Mouse (Mus musculus): ENCODE measurements around the gene Trim15.

Gene Trim15

DNA sequence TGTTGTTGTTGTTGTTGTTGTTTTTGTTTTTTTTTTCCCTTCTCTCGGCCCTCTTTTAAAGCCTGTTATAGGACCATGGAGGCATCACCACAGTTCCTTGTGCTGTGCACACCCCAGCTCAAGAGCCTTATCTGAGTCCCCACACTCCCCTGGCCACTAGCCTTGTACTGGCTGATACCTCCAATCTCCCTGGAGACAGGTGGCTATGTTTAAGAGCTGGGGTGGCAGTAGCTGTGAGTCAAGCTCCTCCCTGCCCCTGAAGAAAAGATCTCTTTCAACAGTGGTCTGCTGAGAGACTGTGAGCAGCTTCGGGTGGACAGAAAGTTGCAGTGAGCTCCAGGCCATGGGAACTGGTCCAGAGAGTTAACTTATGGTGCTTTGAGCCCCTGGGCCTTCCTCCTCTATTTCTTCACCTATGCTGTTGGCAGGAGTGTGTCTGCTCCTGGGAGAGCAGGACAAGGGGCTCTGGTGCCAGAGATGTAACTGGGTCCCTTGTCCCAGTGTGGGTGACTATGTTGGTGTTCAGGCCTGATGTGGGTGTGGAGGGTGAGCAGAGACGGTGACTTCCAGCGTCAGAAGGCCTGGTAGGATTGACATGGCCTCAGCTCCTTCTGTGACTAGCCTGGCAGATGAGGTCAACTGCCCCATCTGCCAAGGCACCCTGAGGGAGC, 2.4 kb upstream of the Trim15 start, which contains the start of gene Trim10:
TSS of gene Trim10 (plus strand) at position 291 of the 671 bp plus-strand sequence.
- DNase-seq = no peak

DNA sequence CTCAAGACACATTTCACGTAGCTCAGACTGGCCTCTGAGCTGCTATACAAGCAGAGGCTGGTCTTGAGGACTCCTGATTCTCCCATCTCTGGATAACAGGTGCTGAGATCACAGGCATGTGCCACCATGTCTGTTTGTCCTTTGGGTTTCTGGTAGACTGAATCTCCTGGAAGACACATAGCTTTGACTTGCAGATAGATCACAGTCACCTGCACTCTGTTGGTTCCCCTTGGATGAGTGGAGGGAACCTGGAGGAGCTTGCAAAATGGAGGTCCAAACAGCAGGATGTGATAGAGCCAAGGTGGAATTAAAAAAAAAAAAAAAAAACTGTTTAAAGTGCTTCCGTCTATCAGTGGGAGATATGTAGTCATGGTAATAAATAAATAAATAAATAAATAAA, 1.8 kb upstream of the Trim15 start:
- DNase-seq = no peak

DNA sequence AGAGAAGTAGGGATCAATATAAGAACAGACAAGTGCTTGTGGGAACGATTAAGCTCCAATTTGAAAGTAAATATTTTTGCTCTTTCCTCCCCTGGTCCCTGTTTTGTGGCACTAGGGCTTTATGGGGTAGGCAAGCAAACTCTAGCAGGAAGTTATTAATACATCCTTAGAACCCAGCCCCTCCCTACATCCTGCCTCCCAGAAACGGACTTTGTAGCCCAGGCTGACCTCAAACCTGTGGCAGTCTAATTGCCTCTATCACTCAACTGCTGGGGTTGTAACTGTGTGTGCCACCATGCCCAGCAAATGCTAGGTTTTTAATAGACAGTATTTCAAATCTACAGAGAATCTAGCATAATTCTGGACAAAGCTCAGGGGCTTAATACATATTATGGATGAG, 5.3 kb downstream of the Trim15 start:
- no peak for DNase-seq

DNA sequence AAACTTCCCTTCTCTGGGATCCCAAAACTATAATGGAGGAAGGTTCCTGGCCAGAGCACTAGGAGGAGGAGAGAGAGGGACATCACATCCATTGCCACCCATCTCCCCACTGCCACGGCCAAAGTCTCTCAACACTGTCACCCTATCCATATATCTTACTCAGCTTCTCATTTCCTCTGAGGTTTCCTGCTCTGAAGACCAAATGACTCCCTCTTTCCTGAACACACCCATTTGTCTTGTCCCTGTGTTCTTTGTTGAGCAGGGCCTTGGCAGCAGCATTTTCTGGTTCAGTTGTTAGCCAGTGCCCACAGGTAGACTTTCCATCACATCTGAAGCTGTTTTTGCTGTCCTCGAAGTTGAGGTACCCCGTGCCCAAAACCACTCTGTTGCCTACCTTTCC, 8.8 kb downstream of the Trim15 start:
- DNase-seq = no peak

DNA sequence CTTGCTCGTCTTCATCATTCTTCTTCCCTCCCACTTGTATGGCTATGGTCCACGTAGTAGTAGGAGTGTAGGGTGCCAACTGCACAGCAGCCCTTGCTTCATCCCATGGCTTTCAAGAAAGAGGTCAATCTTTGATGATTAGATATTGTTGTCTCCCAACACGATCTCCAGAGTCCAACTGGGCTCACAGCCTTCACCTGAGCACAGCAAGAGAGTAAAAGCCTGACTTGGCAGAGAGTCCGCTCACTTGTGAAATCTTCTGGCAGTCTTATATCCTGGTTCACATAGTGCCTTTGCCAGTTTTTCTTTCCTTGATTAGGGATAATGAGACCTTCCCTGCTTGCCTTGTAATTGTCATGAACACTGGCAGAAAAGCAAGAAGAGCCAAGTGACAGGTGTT, 10.8 kb downstream of the Trim15 start:
- DNase-seq = no peak

DNA sequence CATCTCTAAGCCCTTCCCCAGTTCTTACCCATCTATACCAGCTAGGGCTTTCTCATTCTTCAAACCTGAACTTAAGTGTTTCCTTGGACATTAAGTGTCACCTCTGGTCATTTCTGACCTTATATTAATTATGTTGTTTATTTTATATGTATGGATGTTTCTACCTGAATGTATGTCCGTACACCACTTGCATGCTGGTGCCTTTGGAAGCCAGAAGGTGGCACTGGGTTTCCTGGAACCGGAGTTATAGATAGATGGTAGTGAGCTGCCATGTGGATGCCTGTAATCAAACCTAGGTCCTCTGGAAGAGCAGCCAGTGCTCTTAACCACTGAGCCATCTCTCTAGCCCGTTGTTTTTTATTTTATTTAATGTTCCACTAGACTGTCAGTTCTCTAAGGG, 11.5 kb downstream of the Trim15 start:
- DNase-seq = no peak

DNA sequence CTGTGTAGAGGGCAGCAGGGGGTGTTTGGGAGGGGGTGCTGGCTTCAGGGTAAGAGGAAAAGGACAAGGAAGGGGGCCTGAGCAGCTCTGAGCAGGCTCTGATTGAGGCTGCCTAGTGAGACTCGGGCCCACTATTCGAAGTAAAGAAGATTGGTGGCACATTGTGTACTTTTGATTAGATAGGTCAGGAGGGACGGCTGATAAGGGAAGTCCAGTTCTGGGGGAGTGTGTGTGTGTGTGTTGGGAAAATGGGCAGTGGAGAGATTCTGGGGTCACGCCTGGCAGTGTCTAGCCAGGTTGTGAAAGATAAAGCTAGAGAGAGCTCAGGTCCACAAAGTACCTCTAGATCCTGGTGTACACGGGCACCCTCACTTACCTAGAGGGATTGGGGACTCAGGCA, 15.4 kb downstream of the Trim15 start:
- no peak for DNase-seq

DNA sequence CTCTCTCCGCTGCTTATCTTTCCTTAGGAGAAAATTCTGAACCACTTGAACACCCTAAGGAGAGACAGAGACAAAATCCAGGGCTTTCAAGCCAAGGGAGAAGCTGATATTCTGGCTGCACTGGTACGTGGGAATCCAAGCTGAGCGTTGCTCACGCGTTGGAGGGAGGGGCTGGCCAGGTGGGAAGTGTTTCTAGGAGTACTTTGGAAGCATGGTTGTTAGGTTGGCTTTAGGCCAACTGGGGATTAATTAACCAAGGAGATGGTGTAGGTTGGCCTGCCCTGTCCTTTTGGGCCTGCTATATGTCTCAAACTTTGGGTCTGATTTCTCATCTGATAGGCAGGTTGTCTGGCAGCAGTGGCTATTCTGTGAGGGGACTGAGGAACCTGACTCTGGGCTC, 15.8 kb downstream of the Trim15 start:
- DNase-seq = no peak

DNA sequence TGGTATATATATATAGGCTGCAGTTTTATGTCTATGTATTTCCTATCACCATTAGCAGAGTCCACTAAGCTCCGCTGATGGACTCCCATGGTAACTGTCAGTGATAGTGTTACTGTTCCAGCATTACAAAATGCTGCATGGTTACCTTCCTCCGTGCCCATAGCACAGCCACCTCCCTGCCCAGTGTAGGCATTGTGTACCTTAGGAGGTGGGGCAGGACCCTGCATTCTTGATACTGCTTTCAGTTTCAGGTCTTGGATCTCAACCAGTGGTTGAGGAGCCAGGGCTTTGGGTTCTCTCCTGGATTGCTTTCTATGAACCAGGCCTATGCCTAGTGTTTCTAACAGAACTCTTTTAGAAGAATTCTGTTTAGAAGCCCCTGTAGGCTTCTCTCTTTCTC, 17.0 kb downstream of the Trim15 start:
- DNase-seq = no peak

DNA sequence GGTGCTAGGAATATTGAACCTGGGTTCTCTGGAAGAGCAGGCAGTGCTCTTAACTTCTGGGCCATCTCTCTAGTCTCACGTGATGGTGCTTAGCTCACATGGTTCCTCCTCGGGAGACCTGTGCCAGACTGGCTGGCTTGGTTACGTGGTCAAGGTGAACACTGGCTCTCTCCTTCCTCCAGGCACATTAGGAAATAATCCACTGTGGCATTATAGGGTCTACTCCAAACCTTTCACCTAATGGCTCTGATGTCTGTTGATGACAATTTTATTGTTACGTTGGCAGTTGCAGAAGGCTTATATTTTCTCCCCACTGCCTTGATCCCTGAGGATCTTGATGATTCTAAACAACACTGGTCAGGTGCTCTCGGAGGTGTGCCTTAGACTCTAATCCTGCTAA, 18.1 kb downstream of the Trim15 start:
- no peak for DNase-seq

DNA sequence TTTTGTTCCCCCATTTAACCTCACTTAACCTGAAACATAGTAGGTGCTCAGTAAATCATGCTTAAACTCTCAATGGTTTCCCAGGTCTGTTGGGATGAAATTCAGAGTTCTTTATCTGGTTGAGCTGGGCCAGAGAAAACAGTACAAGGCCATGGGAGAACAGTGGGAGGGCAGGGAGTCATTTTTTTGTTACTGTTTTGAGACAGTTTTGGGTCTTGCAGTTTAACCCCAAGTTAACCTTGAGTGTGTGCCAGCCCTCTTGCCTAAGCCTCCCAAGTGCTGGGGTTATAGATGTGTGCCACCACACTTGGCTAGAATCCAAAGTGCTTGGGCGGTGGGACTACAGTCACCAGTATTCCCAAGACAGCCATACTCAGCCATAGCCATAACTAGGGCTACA, 22.3 kb downstream of the Trim15 start:
- no peak for DNase-seq

DNA sequence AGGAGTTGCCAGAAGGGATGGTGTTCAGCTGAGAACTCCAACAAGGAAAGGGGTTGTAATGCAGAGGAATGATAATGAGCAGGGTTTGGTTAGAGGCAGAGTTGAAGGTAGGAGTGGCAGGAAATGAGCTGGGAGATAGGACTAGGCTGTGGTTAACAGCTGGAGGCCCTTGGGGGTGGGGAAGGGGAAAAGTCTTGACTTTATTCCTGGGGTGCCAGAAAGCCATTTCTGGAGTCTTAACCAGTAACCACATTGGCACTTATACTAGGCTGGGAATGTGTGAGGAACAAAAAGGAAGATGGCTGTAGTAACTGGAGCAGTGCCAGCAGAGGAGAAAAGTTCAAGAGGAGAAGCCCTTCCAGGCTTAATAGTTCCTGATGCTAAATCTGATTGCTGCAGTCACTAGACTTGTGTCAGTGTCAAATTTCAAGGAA, 22.7 kb downstream of the Trim15 start:
- DNase-seq = peak; percentile 26

DNA sequence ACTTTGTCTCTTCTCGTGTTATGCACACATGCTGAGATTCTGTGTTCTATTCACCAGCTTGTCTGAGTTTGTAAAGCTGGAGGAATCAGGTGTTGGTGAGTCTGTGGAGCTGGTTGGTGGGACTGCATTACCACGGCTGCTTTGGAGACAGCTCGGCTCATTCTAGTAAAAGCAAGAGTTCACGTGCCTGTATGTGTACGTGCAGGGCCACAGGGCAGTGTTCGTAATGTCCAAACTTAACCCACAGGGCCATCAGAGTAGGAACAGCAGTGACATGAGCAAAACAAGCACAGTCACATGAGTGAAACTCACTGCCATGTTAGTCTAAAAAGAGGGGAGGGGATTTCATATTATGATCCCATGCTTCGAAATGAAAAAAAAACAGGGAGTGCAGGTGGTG, 23.3 kb downstream of the Trim15 start:
- no peak for DNase-seq

DNA sequence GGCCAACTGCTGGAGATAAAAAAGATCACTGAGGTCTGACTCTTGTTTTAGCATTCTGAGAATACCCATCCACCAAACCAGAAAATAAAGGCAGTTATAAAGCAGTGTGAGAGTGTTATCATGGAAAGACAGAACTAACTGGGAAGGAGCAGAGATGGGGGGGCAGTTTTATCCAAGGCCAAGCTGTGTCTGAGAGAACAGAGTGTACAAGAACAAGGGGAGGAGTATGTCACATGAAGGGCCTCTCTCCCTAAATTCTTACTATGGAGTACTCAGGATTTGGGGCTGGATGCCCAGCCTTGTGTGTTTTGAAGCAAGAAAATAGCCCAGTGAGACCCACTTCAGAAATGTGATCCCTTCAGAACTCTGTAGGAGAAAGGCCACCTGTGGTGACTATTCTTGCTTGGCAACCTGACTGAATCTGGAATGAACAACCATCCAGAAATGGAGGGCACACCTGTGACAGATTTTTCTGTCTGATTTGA, 26.0 kb downstream of the Trim15 start:
- no peak for DNase-seq

DNA sequence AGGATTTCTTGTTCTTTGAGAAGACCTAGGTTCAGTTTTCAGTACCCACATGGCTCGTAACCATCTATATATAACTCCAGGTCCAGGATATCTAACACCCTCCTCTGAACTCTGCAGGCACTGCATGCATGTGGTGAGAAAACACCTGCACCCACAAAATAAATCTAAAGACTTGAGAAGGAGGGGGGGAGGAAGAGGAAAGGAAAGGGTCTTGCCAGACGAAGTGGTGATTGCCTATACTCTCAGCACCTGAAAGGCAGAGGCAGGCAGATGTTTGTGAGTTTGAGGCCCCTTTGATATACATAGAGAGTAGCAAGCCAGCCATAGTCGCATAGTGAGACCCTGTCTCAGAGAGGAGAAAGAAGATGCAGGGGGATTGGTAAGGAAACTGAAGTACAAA, 27.1 kb downstream of the Trim15 start:
- DNase-seq = no peak

DNA sequence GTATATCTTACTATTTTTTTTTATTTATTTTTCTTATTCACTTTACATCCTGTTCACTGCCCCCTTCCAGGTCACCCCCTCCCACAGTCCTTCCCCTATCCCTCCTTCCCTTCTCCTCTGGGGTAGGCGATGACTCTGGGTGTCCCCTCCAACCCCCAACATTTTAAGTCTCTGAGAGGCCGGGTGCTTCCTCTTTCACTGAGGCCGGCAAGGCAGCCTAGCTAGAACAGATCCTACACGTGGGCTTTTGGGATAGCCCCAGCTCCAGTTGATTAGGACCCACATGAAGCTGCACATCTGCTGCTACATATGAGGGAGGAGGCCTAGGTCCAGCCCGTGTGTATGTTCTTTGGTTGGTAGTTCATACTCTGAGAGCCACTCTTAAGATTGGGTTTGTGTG, 28.0 kb downstream of the Trim15 start:
- DNase-seq = no peak

DNA sequence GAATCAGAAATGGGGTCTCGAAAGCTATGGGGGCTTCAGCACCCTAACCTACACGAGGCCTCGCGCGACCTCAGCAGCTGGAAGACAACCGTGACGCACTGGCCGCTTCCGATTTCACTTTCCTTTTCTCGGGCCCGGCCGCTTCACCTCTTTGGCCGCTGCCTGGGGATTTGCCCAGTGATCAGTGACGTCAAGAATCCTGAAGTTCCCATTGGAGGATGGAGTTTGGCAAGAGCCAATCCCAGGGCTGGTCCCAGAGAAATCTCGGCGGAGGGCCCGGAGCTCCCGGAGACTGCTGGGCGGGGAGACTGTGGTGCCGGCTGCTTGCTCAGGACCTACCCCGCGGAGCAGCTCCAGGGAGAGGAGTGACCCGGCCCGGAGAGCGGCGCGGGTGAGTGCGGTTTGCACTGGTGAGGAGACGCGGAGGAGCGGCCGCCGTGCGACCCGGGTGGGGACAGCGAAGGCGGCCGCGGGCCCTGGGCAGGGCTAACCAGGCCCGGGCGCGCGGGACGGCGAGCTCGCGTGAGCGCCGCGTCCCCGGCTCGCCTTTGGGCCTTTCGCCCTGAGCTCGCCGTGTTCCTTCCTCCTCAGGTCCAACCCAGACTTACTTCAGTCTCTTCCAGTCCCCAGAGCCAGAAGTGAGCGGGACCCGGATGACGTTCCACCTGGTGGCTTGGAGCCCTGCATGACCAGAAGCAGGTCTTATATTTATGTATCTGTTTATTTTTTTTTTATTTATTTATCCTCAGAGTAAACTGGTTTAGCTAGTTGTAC, 29.9 kb downstream of the Trim15 start, which contains the start of gene Trim26:
TSS of gene Trim26 (plus strand) at position 261 of the 774 bp plus-strand sequence.
- peak; percentile 98 for DNase-seq

DNA sequence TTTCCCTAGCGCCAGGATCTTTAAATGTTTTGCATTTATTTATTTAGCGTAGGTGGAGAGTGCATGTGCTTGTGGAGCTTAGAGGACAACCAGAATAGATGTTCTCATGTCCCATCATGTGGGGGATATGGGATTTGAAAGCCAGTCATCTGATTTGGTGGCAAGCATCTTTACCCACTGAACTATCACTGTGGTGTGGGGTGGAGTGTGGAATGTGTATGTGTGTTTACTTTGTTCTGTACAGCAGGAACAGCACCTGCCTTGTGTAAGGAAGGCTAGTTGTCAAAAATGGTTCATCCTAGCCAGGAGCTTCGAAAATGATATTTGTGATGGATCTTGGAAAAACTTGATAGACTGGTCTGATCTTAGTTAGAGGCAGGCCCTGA, 30.6 kb downstream of the Trim15 start:
- DNase-seq = no peak

DNA sequence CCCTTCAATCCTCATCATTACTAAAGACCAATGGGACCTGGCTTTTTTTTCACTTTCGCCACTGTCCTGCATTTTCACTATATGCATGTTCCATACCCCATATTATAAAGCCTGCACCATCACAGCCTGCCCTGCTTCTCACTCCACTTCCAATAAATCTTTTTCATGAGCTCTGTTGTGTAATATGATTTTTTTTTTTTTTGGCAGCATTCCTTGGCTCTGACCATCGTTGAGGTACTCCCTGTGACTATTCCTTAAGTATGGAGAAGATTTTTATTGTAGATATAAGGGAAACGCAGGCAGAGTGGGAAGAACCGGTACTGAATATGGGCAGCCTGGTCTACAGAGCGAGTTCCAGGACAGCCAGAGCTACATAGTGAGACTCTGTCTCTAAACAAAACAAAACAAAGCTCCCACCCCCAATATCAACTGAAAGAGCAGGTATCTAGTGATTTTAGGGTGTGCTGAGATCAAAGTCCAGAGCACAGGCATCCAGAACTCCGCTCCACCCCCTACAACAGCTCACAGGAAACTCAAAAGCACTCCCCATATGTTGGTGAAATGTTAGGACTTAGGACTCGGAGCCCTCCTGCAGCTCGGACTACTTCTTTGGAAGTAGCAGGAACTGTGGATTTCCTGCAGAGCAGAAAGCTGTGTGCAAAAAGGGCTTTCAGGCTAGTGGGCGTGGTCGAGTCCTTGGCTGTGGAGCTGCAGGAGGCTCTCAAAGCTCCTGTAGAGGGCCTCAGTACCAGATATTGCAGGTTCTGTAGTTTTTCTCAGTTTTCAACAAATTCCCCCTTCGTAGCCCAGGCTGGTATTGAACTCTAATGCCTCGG, 31.2 kb downstream of the Trim15 start:
- DNase-seq = peak; percentile 83

DNA sequence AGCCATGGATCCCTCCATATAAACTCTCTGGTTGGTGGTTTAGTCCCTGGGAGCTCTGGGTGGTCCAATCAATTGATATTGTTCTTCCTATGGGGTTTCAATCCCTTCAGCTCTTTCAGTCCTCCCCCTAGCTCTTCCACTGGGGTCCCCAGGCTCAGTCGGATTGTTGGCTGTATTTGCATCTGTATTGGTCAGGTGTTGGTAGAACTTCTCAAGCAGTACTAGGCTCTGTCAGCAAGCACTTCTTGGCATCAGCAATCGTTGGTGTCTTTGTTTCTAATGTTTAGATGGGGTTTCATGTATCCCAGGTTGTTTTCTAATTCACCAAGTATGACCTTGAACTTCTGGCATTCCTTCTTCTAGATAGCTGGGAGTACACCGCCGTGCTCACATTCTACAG, 34.3 kb downstream of the Trim15 start:
- no peak for DNase-seq

DNA sequence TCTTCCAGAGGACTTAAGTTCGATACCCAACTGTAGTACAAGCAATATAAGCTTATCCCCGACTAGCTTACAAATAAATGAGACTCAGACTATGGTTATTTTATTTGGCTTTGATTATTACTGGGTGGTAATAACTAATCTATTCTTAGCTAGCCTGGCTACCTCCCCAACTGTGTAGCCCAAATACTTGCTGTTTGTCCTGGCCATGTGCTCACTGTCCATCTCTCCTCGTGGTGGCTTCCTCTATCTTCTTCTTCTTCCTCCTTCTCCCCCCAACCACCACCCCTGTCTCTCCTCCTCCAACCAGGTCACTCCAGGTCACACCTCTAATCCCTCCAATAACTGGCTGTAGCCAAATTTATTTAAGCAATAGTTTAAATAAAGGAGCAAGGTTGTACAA, 36.5 kb downstream of the Trim15 start:
- DNase-seq = no peak

DNA sequence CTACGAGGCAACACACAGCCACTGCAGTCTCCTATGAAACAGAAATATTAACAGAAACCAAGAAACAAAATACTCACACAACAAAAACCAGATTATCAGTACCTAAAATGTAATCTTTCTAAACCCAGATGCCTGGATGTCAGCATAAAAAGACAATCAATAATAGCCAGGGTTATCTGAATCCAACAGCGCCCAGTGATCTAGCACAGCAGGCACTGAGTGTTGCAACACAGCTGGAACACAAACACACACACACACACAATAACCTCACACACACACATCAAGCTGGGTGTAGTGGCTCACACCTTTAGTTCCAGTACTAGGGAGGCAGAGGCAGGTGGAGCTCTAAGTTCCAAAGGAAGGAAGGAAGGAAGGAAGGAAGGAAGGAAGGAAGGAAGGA, 38.5 kb downstream of the Trim15 start:
- no peak for DNase-seq

DNA sequence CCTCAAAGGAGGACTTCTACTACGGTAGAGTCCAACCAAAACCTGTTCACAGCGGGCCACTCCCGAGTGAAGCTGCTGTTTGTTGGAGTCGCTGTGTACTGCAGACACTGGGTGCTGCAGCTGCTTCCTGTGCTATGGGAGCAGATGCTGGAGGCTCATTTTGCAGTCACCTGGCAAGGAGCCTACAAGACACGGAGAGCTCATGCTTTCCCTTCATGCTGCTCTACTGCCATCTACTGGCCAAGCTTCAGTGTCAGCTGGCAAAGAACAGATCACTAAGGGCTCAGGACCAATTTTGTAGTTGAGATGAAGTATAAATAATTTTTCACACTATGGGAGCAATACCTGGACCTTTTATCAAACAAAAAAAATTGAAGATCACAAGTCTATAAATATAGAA, 41.0 kb downstream of the Trim15 start:
- peak; percentile 94 for DNase-seq

DNA sequence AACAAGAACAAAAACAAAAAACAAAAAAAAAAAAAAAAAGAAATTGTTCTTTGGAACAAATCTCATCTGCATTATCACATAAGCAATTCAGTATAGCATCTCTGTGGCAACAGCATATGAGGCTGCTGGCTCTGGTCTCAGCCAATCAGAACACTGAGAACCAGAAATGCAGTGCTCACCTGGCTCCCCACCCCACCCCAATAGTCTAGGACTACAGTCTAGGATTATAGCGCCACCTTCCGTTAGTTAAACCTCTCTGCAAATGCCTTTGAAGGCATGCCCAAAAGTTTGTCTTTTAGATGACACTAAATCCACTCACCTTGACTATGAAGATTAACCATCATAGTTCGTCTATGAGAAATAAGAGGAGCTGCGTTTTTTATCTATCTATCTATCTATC, 41.5 kb downstream of the Trim15 start:
- DNase-seq = no peak
